Mouse (Mus musculus) olfactory bulb, adult 2 months (tissue): Measurements from ENCODE around the gene Glb1.

Source experiments
- CTCF ChIP-seq: fragments of 200-500 bp; IDR thresholded peaks from 2 replicates; pipeline ENCODE4 v1.5.1; 2012; ENCODE audit warnings: low read depth, mild to moderate bottlenecking, low read length, moderate library complexity; ENCODE audit not compliant: insufficient read depth
- POLR2A ChIP-seq: fragments of 200-500 bp; IDR thresholded peaks from 2 replicates; pipeline ENCODE4 v1.6.1; 2012; ENCODE audit warnings: mild to moderate bottlenecking, low read depth, low read length, moderate library complexity; ENCODE audit not compliant: insufficient read depth

DNA sequence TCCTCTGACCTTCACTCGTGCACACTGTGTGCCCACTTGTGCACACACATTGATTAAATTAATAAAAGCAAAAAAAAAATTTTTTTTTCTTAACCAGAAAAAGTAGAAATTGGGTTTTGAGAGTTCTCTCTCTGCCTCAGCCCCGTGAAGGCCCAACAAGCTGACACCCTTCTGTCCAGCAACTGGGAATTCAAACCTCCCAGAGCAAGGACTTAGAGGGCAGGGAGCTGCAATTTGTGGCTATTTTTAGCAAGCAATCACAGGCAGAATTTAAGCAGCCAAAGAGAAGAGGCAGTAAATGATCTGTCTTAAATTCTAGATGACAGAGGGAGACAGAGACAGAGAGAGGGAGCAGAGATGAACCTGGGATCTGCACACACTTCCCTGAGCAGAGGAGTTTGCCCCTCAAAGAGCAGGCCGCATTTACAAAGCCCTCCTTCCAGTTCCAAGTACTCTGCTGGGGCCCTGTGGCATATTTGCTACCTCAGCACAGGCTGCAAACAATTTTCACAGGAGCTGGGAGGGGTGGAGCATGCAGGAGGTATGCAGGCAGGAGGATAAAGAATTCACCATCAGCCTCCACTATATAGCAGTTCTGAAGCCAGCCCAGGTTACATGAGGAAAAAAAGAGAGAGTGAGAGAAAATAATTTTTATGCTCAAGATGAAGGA lies 12.0 kb upstream of the Glb1 start:
- TF ChIP-seq POLR2A = no peak
- no peak for TF ChIP-seq CTCF
